Mouse (Mus musculus) small intestine, adult 2 months (tissue): ENCODE data around the gene Chd1. TPM values are rescaled to one million over a fixed set of nuclear protein-coding genes. Genes with fewer than 3 reads are reported as not detected.
A peak's percentile ranks its signal among the peaks of the same experiment; 100 is the strongest.

Experiments
- H3K27ac ChIP-seq: fragments of 200-500 bp; 2 replicates; pipeline ENCODE4 v1.5.1; 2012; ENCODE audit warnings: low read depth, low read length, control low read depth, inconsistent platforms; ENCODE audit not compliant: insufficient read depth
- H3K27me3 ChIP-seq: fragments of 200-500 bp; 2 replicates; pipeline ENCODE4 v1.6.1; 2012; ENCODE audit warnings: mild to moderate bottlenecking, moderate library complexity, low read length, inconsistent platforms; ENCODE audit not compliant: control insufficient read depth, insufficient read depth
- H3K36me3 ChIP-seq: fragments of 200-500 bp; 2 replicates; pipeline ENCODE4 v1.6.1; 2012; ENCODE audit warnings: mild to moderate bottlenecking, low read length, control low read depth, inconsistent platforms; ENCODE audit not compliant: control insufficient read depth, insufficient read depth
- H3K4me1 ChIP-seq: fragments of 200-500 bp; 2 replicates; pipeline ENCODE4 v1.6.1; 2012; ENCODE audit warnings: low read length, inconsistent platforms, mixed read lengths; ENCODE audit not compliant: control insufficient read depth, insufficient read depth, insufficient read length
- H3K4me3 ChIP-seq: fragments of 200-500 bp; 2 replicates; pipeline ENCODE4 v1.5.1; 2012; ENCODE audit warnings: low read depth, mild to moderate bottlenecking, control low read depth, inconsistent platforms, low read length, moderate library complexity
- CTCF ChIP-seq: fragments of 200-500 bp; IDR thresholded peaks from 2 replicates; pipeline ENCODE4 v1.5.1; 2012; ENCODE audit warnings: low read depth, mild to moderate bottlenecking, control low read depth, inconsistent platforms, low read length, moderate library complexity, mixed read lengths; ENCODE audit not compliant: insufficient replicate concordance, insufficient read length; ENCODE audit errors: extremely low read depth
- POLR2A ChIP-seq: fragments of 200-500 bp; IDR thresholded peaks from 2 replicates; pipeline ENCODE4 v1.6.1; 2012; ENCODE audit warnings: low read depth, mild to moderate bottlenecking, control low read depth, inconsistent platforms, low read length, moderate library complexity
- WGBS: fragments of 180-500 bp; shearing (Covaris S2); methylation state at CpG from one replicate; pipeline ENCODE4 v1.1.7; 2018; 5-methylcytosine and 5-hydroxymethylcytosine counted together
- polyA plus RNA-seq: library from polyadenylated mRNA; depleted of rRNA; stranded (reverse); fragments of >200 nt; gene quantifications from 2 replicates; pipeline ENCODE4 v1.2.3, GENCODE M21; 2012

Chd1 gene
- polyA plus RNA-seq, 1 experiment = 15.6 TPM

- H3K27me3 ChIP-seq = no peaks in the 10 kb centered on the region
- peak overlapping the region; percentile 35; the same call in 1 of the 2 replicates for H3K27ac ChIP-seq
- no peak overlapping the region for H3K4me3 ChIP-seq
- WGBS = 34% methylated on average over 13 of the region's 13 CpGs
- H3K36me3 ChIP-seq = peaks cover 10% of the 10 kb centered on the region
- peaks cover 26% of the 10 kb centered on the region; the same call in 1 of the 2 replicates for H3K4me1 ChIP-seq
- no peak for TF ChIP-seq POLR2A
- no peak for TF ChIP-seq CTCF
These were observed 107.5 kb downstream of the Chd1 start for GRCm38 (mm10) chr17:15812136-15812778.

GRCm38 (mm10) chr17:15813658-15814212 is 109.0 kb downstream of the Chd1 start:
- TF ChIP-seq POLR2A (no peak), CTCF (no peak)
- Histone ChIP-seq H3K27me3 (no peaks in the 10 kb centered on the region), H3K27ac (peak overlapping the region; percentile 44), H3K4me3 (no peak overlapping the region), H3K4me1 (peaks cover 31% of the 10 kb centered on the region; the same call in 1 of the 2 replicates), H3K36me3 (peaks cover 10% of the 10 kb centered on the region)
- WGBS = 15% methylated on average over 3 of the region's 3 CpGs

- TF ChIP-seq CTCF (no peak), POLR2A (no peak)
- H3K4me1 ChIP-seq = peaks cover 29% of the 10 kb centered on the region; the same call in 1 of the 2 replicates
- no peak overlapping the region for H3K27ac ChIP-seq
- no peaks in the 10 kb centered on the region for H3K27me3 ChIP-seq
- 24% methylated on average over 10 of the region's 10 CpGs for WGBS
- H3K4me3 ChIP-seq = no peak overlapping the region
- H3K36me3 ChIP-seq = peaks cover 10% of the 10 kb centered on the region
These were observed 110.7 kb downstream of the Chd1 start for GRCm38 (mm10) chr17:15815312-15816018.

DNA sequence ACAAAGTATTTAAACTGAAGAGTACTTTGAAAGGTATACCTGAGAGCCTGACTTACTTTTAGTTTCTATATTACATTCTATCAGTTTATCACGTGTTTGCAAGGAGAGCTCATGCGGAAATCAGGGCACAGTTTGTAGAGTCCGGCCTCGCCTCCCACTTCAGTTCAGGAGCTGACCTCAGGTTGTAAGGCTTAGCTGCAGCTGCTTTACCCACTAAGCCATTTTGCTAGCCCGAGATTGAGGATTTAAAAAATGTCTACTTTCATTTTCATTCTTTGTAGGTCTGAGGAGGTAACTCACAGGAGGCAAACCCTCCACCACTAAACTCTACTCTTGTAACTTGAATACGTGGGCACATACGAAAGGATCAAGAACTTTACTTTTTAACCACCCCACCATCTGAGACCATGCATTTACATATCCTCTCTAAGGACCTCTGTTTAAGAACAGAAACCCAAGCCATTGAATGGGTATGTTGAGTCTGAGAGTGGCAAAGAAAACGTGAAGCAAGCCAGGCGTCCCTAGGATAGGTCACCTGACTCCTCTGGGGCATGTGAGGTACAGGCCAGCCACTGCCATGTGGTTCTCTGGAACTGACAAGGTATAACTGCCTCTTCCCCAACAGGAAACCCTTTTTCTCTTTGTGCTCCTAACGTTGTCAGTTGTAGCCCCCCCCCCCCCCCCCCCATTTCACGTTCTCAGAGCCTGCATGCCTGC is 111.8 kb downstream of the Chd1 start:
- peaks cover 30% of the 10 kb centered on the region; the same call in 1 of the 2 replicates for H3K4me1 ChIP-seq
- H3K36me3 ChIP-seq = peaks cover 13% of the 10 kb centered on the region
- TF ChIP-seq CTCF = no peak
- TF ChIP-seq POLR2A = no peak
- WGBS = 21% methylated on average over 11 of the region's 11 CpGs
- peak overlapping the region; percentile 79 for H3K27ac ChIP-seq
- H3K4me3 ChIP-seq = no peak overlapping the region
- no peaks in the 10 kb centered on the region for H3K27me3 ChIP-seq

- peaks cover 13% of the 10 kb centered on the region for H3K36me3 ChIP-seq
- no peak overlapping the region for H3K4me3 ChIP-seq
- WGBS = 20% methylated on average over 5 of the region's 5 CpGs
- H3K27ac ChIP-seq = peak overlapping the region; percentile 63; the same call in 1 of the 2 replicates
- no peaks in the 10 kb centered on the region for H3K27me3 ChIP-seq
- H3K4me1 ChIP-seq = peaks cover 30% of the 10 kb centered on the region; the same call in 1 of the 2 replicates
- TF ChIP-seq POLR2A (no peak), CTCF (no peak)
These were observed 112.3 kb downstream of the Chd1 start for GRCm38 (mm10) chr17:15817096-15817450.

DNA sequence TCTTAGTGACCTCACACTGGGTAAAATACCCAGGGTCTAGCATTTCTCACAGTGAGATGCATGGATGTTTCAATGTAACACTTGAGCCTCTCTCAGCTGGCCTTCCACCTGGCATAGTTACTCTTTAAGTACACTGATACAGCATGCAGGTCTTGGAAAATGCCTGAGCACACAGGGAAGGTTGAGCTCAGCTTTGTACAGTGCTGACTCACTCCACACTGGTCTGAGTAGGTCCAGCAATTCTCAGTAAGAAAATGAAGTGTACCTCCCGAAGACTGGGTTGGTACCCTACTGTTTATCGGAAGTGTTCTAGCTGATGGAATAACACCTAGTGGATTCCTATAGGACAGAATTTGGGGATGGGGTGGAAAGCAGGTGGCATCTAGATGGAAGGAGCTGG is 112.9 kb downstream of the Chd1 start:
- Histone ChIP-seq H3K27me3 (no peaks in the 10 kb centered on the region), H3K4me1 (peaks cover 28% of the 10 kb centered on the region; the same call in 1 of the 2 replicates), H3K36me3 (peaks cover 9% of the 10 kb centered on the region), H3K27ac (peak overlapping the region; percentile 63), H3K4me3 (no peak overlapping the region)
- TF ChIP-seq POLR2A (no peak), CTCF (no peak)
- 23% methylated on average over 2 of the region's 2 CpGs for WGBS

GRCm38 (mm10) chr17:15818372-15818771 is 113.6 kb downstream of the Chd1 start:
- H3K4me3 ChIP-seq = no peak overlapping the region
- no peaks in the 10 kb centered on the region for H3K27me3 ChIP-seq
- peaks cover 7% of the 10 kb centered on the region for H3K36me3 ChIP-seq
- peaks cover 28% of the 10 kb centered on the region; the same call in 1 of the 2 replicates for H3K4me1 ChIP-seq
- 39% methylated on average over 8 of the region's 8 CpGs for WGBS
- TF ChIP-seq CTCF (no peak), POLR2A (no peak)
- no peak overlapping the region for H3K27ac ChIP-seq
